Mouse (Mus musculus): ENCODE results near the gene Mag.
"Not testable (repeated sequence)": the region's sequence is repeated elsewhere in the genome, so short reads cannot be mapped to it uniquely, and the experiment has no call there.

- TF ChIP-seq POLR2A (IDR thresholded peaks at IDR 0.05; ENCODE audit: low read depth, low read length); CTCF (conservative IDR thresholded peaks at IDR 0.05; ENCODE audit: insufficient read depth, insufficient read length, low read depth, low read length): not testable (repeated sequence)
Observed at GRCm38 (mm10) chr7:30942365-30942764, 27.7 kb upstream of the Mag start.
